ENCODE assay signal across 12 mouse cellular contexts in the genomic region with DNA sequence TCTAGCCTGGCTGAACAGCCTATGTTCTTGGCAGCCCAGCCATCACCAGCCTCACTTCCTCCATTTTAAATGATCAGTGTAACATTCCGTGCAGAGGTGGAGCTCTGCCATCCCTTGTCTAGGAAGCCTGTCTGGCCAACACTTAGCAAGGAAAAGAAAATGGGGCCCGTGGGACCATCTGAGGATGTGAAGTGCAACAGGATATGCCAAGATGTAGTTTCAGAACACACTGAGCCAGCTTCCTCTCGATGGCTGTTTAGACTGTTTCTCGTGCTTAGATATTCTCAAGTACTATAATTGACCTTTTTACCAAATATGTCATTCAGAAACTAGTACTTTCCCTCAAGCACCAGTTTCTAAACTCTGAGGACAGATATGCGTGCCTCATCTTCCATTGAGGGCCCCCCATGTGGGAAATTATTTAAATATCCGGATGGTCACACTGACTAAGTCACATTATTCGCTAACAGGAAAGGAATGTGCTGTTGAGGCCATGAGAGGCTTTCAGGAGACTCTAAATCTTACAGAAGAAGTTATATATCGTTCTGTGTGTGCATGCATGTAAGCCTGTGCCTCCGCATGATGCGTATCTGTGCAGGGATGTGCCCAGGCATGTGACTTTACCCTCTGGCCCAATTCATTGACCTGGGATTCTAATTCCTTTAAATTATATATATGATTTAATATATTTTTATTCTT. TPM values are rescaled to one million over a fixed set of nuclear protein-coding genes. Genes with fewer than 3 reads are reported as not detected.
DNase-seq lines count a peak whose midpoint lies in the region; ATAC-seq and TF ChIP-seq lines count a peak whose summit lies in the region.
"Had no signal": no experiment of that assay in that cellular context is flagged by ENCODE, and none has a peak within 500 bp of the region (broad histone marks: within the 10 kb centered on the region; RNA-seq: fewer than 3 reads in every experiment).

No protein-coding gene starts in this region.

- no peak overlapping the region for H3K9ac ChIP-seq in midbrain, postnatal 0 days (replicated peaks; ENCODE audit: low read length, poor library complexity, severe bottlenecking)
- H3K9ac ChIP-seq in midbrain, embryonic 15.5 days, result no peak overlapping the region
- H3K9ac ChIP-seq: liver, embryonic 15.5 days had no signal

- H3K4me1 ChIP-seq in midbrain, postnatal 0 days (ENCODE audit: insufficient read depth, low read length), result no peaks in the 10 kb centered on the region
- H3K4me1 ChIP-seq in midbrain, embryonic 15.5 days, result no peaks in the 10 kb centered on the region
- H3K4me1 ChIP-seq: liver, embryonic 15.5 days had no signal

- peak; percentile 13 for DNase-seq in gastrocnemius, postnatal 10 days
- DNase-seq in gastrocnemius, adult 8-10 months (ENCODE audit: low spot score in 2 of 2), result no peak
- peak; percentile 18 for DNase-seq in midbrain, postnatal 0 days (ENCODE audit: low spot score)
- peak; percentile 43 for DNase-seq in embryo, embryonic 11 days
- DNase-seq in mesoderm, embryonic 11.5 days (ENCODE audit: low read depth, low spot score), result peak; percentile 53
- no peak for DNase-seq in left cerebral cortex, postnatal 36 days (ENCODE audit: low spot score in 2 of 2)
- DNase-seq: midbrain, embryonic 14.5 days had no signal

- ATAC-seq in midbrain, postnatal 0 days (ENCODE audit: low FRiP score), result no peak
- ATAC-seq in midbrain, embryonic 15.5 days (replicated peaks), result no peak
- ATAC-seq in megakaryocyte progenitor cell, adult 5-6 weeks (replicated peaks; ENCODE audit: poor library complexity), result no peak
- ATAC-seq: forebrain, embryonic 16.5 days; intestine, postnatal 0 days had no signal

- intact Hi-C loops in left cerebral cortex, postnatal 36 days (cut with DNase I), result no loop called here

- no peak overlapping the region for H3K4me2 ChIP-seq in midbrain, postnatal 0 days (ENCODE audit: low read depth, low read length, poor library complexity, severe bottlenecking)
- H3K4me2 ChIP-seq in midbrain, embryonic 15.5 days, result no peak overlapping the region
- H3K4me2 ChIP-seq: liver, embryonic 15.5 days had no signal

- 86% methylated on average over 10 of the region's 10 CpGs for WGBS in midbrain, postnatal 0 days
- WGBS in midbrain, embryonic 15.5 days, result 88% methylated on average over 10 of the region's 10 CpGs

- no peaks in the 10 kb centered on the region for H3K27me3 ChIP-seq in midbrain, postnatal 0 days (ENCODE audit: insufficient read depth, low read length)
- no peaks in the 10 kb centered on the region for H3K27me3 ChIP-seq in midbrain, embryonic 15.5 days (replicated peaks)
- H3K27me3 ChIP-seq: liver, embryonic 15.5 days had no signal

- H3K4me3 ChIP-seq in midbrain, postnatal 0 days (ENCODE audit: low read depth, low read length), result no peak overlapping the region
- no peak overlapping the region for H3K4me3 ChIP-seq in midbrain, embryonic 15.5 days
- H3K4me3 ChIP-seq: liver, embryonic 15.5 days had no signal

- H3K9me3 ChIP-seq in midbrain, postnatal 0 days (ENCODE audit: low read length), result no peaks in the 10 kb centered on the region
- no peaks in the 10 kb centered on the region for H3K9me3 ChIP-seq in midbrain, embryonic 15.5 days
- H3K9me3 ChIP-seq: liver, embryonic 15.5 days had no signal

- no peak for TF ChIP-seq CTCF in midbrain, postnatal 0 days (IDR thresholded peaks at IDR 0.05)

- no peak overlapping the region for H3K27ac ChIP-seq in midbrain, postnatal 0 days (ENCODE audit: low read depth, low read length)
- H3K27ac ChIP-seq in midbrain, embryonic 15.5 days, result no peak overlapping the region
- H3K27ac ChIP-seq: liver, embryonic 15.5 days had no signal

- no peaks in the 10 kb centered on the region for H3K36me3 ChIP-seq in midbrain, postnatal 0 days (ENCODE audit: insufficient read depth, low read length)
- H3K36me3 ChIP-seq in midbrain, embryonic 15.5 days (replicated peaks), result no peaks in the 10 kb centered on the region
- H3K36me3 ChIP-seq: liver, embryonic 15.5 days had no signal

RNA-seq across cellular contexts. Expression of a gene that starts 11.1 kb away (rescaled TPM):
- 1 to 10 TPM; 1.2 to 4.1 TPM for total RNA-seq in gastrocnemius, postnatal 10 days (2021)
- 1 to 10 TPM in 1 of 4 experiments, under 1 TPM in 2, not detected in 1; 0.25 to 1.1 (median 0.34) TPM for total RNA-seq in gastrocnemius, adult 8-10 months (2022)
- 1.8 and 2.9 TPM in 2 replicates for total RNA-seq in midbrain, postnatal 0 days (2014; rRNA removed)
- 0.59 and 1.5 TPM in 2 replicates for polyA plus RNA-seq in midbrain, postnatal 0 days (2015; fragmentation: Nextera tagmentation; extraction: Ambion mirVana)
- 0.62 and 0.98 TPM in 2 replicates for polyA plus RNA-seq in midbrain, embryonic 15.5 days (2015; fragmentation: Nextera tagmentation; extraction: Ambion mirVana)
- total RNA-seq in left cerebral cortex, postnatal 36 days (2021), result 1 to 10 TPM; 2.0 to 4.3 TPM
- 42.1 and 42.6 TPM in 2 replicates for total RNA-seq in megakaryocyte progenitor cell, adult 5-6 weeks (2015)
- total RNA-seq in megakaryocyte progenitor cell, adult 5-6 weeks (2017), result 93.6 and 125 TPM in 2 replicates

RNA-seq across cellular contexts. Expression of a gene that starts 28.4 kb away (rescaled TPM):
- total RNA-seq in gastrocnemius, postnatal 10 days (2021), result 10 to 100 TPM; 12.3 to 16.6 TPM
- total RNA-seq in gastrocnemius, adult 8-10 months (2022), result 1 to 10 TPM in 2 of 4 experiments, under 1 TPM in 2; 0.02 to 1.2 (median 0.80) TPM
- 94.2 and 96.8 TPM in 2 replicates for total RNA-seq in midbrain, postnatal 0 days (2014; rRNA removed)
- polyA plus RNA-seq in midbrain, postnatal 0 days (2015; fragmentation: Nextera tagmentation; extraction: Ambion mirVana), result 57.0 and 63.5 TPM in 2 replicates
- polyA plus RNA-seq in midbrain, embryonic 15.5 days (2015; fragmentation: Nextera tagmentation; extraction: Ambion mirVana), result 104 and 107 TPM in 2 replicates
- total RNA-seq in left cerebral cortex, postnatal 36 days (2021), result 10 to 100 TPM; 81.0 to 83.1 TPM
- total RNA-seq in megakaryocyte progenitor cell, adult 5-6 weeks (2015), result 0.27 and 0.29 TPM in 2 replicates
- 1.1 and 1.5 TPM in 2 replicates for total RNA-seq in megakaryocyte progenitor cell, adult 5-6 weeks (2017)

Comparison
In these comparisons a context has a peak if more than half of its experiments do, and no peak if none do; other contexts are left out.
1. DNase-seq: peak in gastrocnemius, postnatal 10 days (single experiment), midbrain, postnatal 0 days (single experiment), embryo, embryonic 11 days (single experiment) and mesoderm, embryonic 11.5 days (single experiment); none in gastrocnemius, adult 8-10 months (0 of 2) and left cerebral cortex, postnatal 36 days (0 of 2).
2. RNA of a gene that starts 28.4 kb away (total RNA-seq): 94.2 to 96.8 TPM in midbrain, postnatal 0 days, 81.0 to 83.1 TPM in left cerebral cortex, postnatal 36 days and 12.3 to 16.6 TPM in gastrocnemius, postnatal 10 days; 0.27 to 1.5 TPM in megakaryocyte progenitor cell, adult 5-6 weeks and 0.02 to 1.2 TPM in gastrocnemius, adult 8-10 months; every median in the first group is over 4 times any median in the second.
3. RNA of a gene that starts 11.1 kb away (total RNA-seq): 42.1 to 125 TPM in megakaryocyte progenitor cell, adult 5-6 weeks; 2.0 to 4.3 TPM in left cerebral cortex, postnatal 36 days, 1.2 to 4.1 TPM in gastrocnemius, postnatal 10 days, 1.8 to 2.9 TPM in midbrain, postnatal 0 days and 0.25 to 1.1 TPM in gastrocnemius, adult 8-10 months; every median in the first group is over 4 times any median in the second.